Mouse (Mus musculus): ENCODE data around the gene Gm26727.
"Not testable (repeated sequence)": the region's sequence is repeated elsewhere in the genome, so short reads cannot be mapped to it uniquely, and the experiment has no call there.

The Gm26727 gene

DNA sequence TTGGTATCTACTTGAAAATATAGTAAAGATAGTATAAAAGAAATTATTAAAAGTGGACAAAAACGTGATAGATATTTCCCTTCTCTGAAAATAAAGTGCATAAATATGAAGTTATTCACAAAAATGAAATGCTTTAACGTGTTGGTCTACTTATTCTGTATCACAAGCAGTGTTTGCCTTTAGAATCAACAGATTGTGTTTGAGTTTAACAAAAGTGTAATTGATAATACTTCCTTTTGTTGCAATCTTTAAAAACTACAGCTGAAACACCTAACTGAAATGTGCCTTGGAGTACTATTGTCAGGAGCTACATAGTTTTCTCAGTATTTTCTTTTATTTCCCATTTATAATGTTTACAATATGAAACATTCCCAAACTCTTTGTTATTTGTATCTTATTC is at the start of gene Gm26727:
Gene Gm26727 (minus strand): TSS at position 101 of the 400 bp plus-strand sequence.
- in situ Hi-C loops (cut with MboI, MseI): no loop called here

DNA sequence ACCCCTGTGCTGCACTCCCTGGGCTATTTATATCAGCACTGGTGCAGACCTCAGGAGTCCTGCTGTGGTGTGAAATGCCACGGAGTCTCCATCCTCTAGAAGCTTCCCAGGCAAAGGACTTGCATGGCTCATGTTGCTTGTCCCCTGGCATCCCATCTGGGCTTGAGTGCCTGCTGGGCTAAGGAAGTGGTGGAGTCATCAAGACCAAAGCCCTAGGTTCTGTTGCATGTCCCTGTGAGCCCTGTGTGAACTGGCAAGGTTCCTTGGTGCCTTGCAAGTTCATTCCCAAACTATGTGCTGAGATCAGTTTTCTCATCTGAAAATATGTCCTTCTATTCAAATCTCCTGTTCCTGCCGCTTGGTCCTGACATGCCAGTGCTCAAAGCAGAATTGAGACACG is 48.1 kb upstream of the Gm26727 start:
- in situ Hi-C loops (cut with MboI, MseI): no loop called here

DNA sequence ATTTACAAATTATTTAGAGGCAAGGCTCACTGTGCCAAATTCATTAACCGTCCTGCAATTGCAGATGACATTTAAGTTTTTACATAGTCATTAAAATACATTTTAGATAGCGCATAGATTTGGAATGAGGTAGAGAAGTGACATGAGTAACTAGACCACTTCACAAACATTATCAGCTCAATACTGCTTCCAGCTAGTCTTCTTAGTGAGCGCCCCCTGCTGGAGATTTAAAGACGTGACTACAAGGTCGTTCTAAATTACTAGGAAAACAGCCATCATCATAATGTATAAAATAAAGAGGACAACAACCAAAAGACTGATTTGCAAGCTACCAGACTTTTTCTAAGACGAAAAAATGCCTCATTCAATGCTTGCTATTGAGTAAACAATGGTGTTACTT is 44.8 kb upstream of the Gm26727 start:
- in situ Hi-C loops (cut with MboI, MseI): no loop called here

DNA sequence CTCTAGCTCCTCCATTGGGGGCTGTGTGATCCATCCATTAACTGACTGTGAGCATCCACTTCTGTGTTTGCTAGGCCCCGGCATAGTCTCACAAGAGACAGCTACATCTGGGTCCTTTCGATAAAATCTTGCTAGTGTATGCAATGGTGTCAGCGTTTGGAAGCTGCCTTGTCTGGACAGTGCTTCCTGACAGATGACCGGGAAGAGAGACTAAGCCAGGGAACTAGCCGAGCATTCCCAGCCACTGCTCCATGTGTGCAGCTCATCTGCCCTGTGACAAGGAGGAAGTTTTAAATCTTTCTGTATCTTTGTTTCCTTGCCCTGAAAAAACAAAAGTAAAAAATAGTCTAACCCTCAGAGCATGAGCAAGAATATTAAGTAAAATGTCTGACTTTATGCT is 37.0 kb upstream of the Gm26727 start:
- in situ Hi-C loops (cut with MboI, MseI): not testable (repeated sequence)

DNA sequence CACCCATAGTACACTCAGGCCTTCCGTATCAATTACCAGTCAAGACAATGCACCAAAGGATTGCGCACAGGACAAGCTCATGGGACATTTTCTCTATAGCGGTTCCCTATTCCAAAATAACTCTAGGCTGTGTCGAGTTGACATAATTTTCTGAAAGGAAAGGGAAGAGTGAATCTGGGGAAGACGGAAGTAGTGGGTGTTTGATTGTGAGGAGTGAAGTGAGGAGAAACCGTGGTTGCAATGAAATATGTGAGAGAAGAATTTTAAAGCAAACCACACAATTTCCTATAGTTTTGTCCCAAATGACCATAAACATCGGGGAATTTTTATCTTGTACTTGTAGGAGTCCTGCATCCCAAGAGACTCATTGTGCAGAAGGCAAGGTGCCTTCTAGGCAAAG is 34.1 kb upstream of the Gm26727 start:
- in situ Hi-C loops (cut with MboI, MseI): no loop called here

DNA sequence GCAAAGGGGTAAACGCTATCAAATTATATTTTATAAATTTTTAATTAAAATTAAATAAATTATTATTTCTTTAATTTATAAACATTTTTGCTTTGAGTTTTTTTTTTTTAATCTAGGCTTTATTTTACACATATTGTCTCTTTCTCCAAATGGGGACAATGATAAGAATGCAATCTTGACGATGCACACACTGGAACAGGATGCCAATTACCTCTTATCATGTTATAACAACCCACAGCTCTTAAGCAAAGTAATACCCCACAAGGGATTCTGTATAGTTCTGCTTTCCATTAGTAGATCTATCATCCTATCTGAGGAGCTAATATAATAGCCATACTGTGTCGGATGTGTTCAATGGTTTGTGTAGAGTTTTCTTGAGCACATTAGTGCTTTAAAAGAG is 27.9 kb upstream of the Gm26727 start:
- in situ Hi-C loops (cut with MboI, MseI): no loop called here

DNA sequence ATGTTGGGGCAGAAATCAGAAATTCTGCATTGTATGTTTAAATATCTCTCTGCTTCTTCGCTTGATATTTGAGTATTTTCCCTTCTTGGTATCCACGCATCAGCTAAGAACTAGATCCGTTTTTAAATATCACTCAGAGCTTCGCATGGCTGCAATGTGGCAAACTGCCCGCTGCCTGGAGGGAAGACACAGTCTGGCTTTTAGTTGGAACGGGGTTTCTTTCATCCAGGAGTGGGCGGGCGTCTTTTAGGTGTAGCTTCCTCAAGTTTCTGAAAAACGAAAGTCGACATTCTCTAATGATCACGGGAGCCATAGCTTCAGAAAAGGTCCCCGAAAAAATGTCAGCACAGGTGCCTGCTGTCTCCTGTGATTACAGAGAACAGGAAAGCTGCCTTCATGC is 14.2 kb upstream of the Gm26727 start:
- in situ Hi-C loops (cut with MboI, MseI): no loop called here

DNA sequence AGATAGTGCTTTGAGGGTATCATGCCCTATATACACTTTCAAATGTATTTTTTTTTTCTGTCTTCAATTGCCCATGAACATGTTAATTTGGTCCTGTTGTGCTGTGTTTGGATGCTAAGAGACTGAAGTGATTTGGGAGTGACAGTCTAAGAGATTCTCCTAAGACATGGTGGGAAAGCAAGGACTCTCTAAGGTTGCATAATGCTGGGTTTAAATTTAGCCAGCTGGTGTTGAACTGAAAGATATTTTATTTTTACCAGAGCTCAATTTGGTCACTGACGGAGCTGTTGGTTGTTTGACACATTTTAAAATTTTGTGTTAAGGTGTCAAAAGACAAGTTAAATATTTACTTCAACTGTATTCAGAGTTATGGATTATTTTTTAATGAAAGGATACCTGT is 13.8 kb upstream of the Gm26727 start:
- in situ Hi-C loops (cut with MboI, MseI): no loop called here

DNA sequence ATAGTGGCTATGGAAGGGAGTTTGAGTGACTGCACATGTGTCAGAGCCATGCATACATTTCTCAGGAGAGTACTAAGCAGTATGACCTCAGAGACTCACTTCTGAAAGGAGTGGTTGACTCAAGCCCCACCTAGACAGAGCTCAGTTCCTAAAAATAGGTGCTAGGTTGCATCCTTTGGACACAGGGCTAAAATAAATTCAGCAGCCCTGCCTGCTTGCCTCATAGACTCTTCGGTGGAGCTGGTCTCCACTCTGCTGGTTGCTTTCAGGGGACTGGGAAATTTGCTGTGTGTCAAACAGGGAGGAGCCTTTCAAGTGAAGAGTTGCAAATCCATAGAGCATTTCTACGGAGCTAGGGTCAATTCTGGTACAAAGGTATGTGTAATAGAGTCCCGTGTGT is 12.8 kb upstream of the Gm26727 start, which contains the start of gene Xirp2:
Gene Xirp2 (plus strand): TSS at position 223 of the 400 bp plus-strand sequence.
- in situ Hi-C loops (cut with MboI, MseI): no loop called here

DNA sequence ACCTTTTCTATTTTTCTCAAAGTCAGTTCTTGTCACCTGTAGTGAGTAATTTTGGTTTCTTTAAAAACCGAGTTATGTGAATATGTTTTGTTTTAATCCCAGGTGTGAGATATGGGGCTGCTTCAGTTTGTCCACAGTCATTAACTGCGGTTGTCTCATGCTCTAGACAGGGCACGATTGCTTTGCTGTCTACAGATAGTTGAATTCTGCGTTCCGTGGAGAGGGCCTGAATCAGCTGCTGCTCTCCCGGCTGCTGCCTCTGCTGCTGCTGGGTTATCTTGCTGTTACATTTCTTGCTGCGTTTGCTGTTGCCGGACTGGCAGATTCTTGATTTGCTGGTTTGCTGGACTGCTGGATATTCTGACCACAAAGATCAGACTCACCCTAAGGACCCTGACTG is 5.3 kb upstream of the Gm26727 start:
- in situ Hi-C loops (cut with MboI, MseI): no loop called here

DNA sequence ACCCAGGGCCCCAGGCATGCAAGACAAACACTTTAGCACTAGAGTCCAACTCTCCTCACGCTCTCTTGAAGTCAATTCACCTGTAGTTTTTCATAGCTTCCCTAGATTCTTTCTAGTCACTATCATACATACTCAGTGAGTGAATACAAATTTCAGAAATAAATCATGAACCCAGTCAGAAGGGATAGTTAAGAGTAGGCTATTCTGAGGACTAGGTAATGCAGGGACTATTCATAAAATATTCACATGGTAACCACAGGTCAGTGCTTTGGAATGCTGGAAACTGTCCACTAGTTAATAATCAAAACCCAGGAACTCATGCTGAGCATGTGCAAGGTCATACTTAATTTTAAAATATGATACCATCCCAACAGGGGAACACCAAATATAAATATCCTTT is 10.2 kb downstream of the Gm26727 start:
- in situ Hi-C loops (cut with MboI, MseI): no loop called here

DNA sequence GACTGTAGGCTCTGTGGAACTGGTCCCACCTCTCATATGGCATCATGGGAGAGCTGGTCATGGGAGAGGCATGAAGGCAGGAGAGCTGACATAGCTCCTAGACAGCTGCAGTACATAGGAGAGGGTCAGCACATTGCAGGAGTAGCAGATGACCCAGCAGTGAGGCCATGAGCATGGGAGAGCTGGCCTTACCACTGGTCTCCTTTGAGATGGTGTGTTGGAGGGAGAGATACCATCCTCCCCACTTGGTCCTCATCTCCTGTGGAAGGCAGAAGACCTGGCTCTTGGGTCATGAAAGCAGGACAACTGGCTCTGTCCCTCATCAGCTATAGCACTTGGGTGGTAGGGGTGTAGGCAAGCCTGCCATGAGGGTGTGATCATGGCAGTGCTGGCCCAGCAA is 12.1 kb downstream of the Gm26727 start:
- in situ Hi-C loops (cut with MboI, MseI): no loop called here

DNA sequence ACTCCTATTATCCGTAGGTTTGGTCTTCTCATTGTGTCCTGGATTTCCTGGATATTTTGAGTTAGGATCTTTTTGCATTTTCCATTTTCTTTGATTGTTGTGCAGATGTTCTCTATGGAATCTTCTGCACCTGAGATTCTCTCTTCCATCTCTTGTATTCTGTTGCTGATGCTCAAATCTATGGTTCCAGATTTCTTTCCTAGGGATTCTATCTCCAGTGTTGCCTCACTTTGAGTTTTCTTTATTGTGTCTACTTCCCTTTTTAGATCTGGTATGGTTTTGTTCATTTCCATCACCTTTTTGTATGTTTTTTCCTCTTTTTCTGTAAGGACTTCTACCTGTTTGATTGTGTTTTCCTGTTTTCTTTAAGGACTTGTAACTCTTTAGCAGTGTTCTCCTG is 19.6 kb downstream of the Gm26727 start, which contains the start of gene Gm21830:
Gene Gm21830 (plus strand): TSS at position 301 of the 400 bp plus-strand sequence.
- in situ Hi-C loops (cut with MboI, MseI): not testable (repeated sequence)

All from T-helper 2 cell (primary cell).